Comparison of ENCODE assay signal across 23 mouse cellular contexts in the genomic region with DNA sequence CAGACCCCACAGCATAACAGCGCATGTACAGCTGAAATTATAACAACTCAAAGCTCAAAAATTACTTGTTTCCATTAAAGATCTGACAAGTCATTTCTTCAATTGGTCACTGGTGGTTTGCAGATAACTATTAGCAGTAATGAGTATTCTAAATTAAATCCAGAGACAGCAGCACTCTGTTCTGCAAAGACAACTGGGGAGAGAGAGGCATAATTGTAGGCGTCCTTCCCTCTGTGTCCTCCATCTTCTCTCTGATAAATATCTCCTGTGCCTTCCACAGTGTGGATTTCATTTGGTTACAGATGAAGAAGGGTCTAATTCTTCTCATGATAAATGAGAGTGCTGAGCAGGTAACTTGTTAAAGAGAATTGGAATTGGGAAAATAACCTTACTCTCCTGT. TPM values are rescaled to one million over a fixed set of nuclear protein-coding genes. Genes with fewer than 3 reads are reported as not detected.
DNase-seq lines count a peak whose midpoint lies in the region; ATAC-seq and TF ChIP-seq lines count a peak whose summit lies in the region.
"Had no signal": no experiment of that assay in that cellular context is flagged by ENCODE, and none has a peak within 500 bp of the region (broad histone marks: within the 10 kb centered on the region; RNA-seq: fewer than 3 reads in every experiment).

No protein-coding gene starts in this region.

- WGBS in hindbrain, embryonic 14.5 days, result 69% methylated on average over 2 of the region's 2 CpGs
- WGBS in hindbrain, embryonic 11.5 days, result 85% methylated on average over 2 of the region's 2 CpGs
- 65% methylated on average over 2 of the region's 2 CpGs for WGBS in neural tube, embryonic 13.5 days
- WGBS in hindbrain, postnatal 0 days, result 82% methylated on average over 2 of the region's 2 CpGs

- DNase-seq in hindbrain, embryonic 14.5 days (ENCODE audit: low spot score), result no peak
- DNase-seq in hindbrain, embryonic 11.5 days (ENCODE audit: low spot score), result no peak
- DNase-seq in neural tube, embryonic 10.5 days (ENCODE audit: extremely low spot score, low spot score), result no peak
- peak; percentile 29 for DNase-seq in hindbrain, postnatal 0 days (ENCODE audit: low spot score)
- DNase-seq in adrenal gland, postnatal 25 days, result no peak
- DNase-seq: adrenal gland, adult 8-10 months; adrenal gland, postnatal 36 days; cerebellum, adult 18-20 months; cerebellum, adult 9-10 months; cerebellum, postnatal 14 days; gastrocnemius, postnatal 10 days; gastrocnemius, postnatal 36 days; heart, postnatal 14 days; heart, postnatal 4 days; kidney, adult 2 months had no signal

- peak; percentile 19; the same call in 1 of the 2 replicates for ATAC-seq in hindbrain, embryonic 14.5 days (ENCODE audit: low FRiP score)
- no peak for ATAC-seq in hindbrain, embryonic 11.5 days (ENCODE audit: low FRiP score)
- 0 out of 2 replicates have a peak, but pooled peaks have one; percentile 52 for ATAC-seq in neural tube, embryonic 13.5 days (ENCODE audit: low read depth)
- ATAC-seq in hindbrain, postnatal 0 days, result no peak; the same call in 1 of the 2 replicates
- ATAC-seq: activated CD4-positive, CD25-positive, alpha-beta regulatory T cell, adult 4 months; CD4-positive, CD25-positive, alpha-beta regulatory T cell, adult 4 months; forebrain, embryonic 13.5 days; forebrain, embryonic 16.5 days; intestine, embryonic 16.5 days had no signal

- H3K4me2 ChIP-seq in hindbrain, embryonic 14.5 days (replicated peaks), result no peak overlapping the region
- no peak overlapping the region for H3K4me2 ChIP-seq in hindbrain, embryonic 11.5 days (replicated peaks; ENCODE audit: low read depth, low read length)
- H3K4me2 ChIP-seq in neural tube, embryonic 13.5 days, result no peak overlapping the region
- no peak overlapping the region for H3K4me2 ChIP-seq in hindbrain, postnatal 0 days (ENCODE audit: low read depth, low read length)
- H3K4me2 ChIP-seq: forebrain, embryonic 13.5 days; heart, embryonic 13.5 days had no signal

- H3K27me3 ChIP-seq in hindbrain, embryonic 14.5 days (ENCODE audit: control insufficient read depth, insufficient read depth, low read length), result no peaks in the 10 kb centered on the region
- H3K27me3 ChIP-seq in hindbrain, embryonic 11.5 days (ENCODE audit: control insufficient read depth, insufficient read depth, low read length), result no peaks in the 10 kb centered on the region
- no peaks in the 10 kb centered on the region for H3K27me3 ChIP-seq in neural tube, embryonic 13.5 days
- no peaks in the 10 kb centered on the region for H3K27me3 ChIP-seq in hindbrain, postnatal 0 days (ENCODE audit: insufficient read depth, low read length)
- H3K27me3 ChIP-seq: forebrain, embryonic 13.5 days; heart, embryonic 13.5 days had no signal

- 0 out of 2 replicates have a peak, but pooled peaks cover 10% of the 10 kb centered on the region for H3K36me3 ChIP-seq in hindbrain, embryonic 14.5 days (replicated peaks; ENCODE audit: control insufficient read depth, insufficient read depth)
- H3K36me3 ChIP-seq in hindbrain, embryonic 11.5 days (ENCODE audit: control insufficient read depth, insufficient read depth, low read length), result no peaks in the 10 kb centered on the region
- peaks cover 26% of the 10 kb centered on the region for H3K36me3 ChIP-seq in neural tube, embryonic 13.5 days
- 0 out of 2 replicates have a peak, but pooled peaks cover 6% of the 10 kb centered on the region for H3K36me3 ChIP-seq in hindbrain, postnatal 0 days (ENCODE audit: insufficient read depth, low read length)

- no peak for TF ChIP-seq CTCF in hindbrain, postnatal 0 days (IDR thresholded peaks at IDR 0.05; ENCODE audit: low read depth)

- no peak overlapping the region for H3K4me3 ChIP-seq in hindbrain, embryonic 14.5 days (replicated peaks; ENCODE audit: low read length)
- H3K4me3 ChIP-seq in hindbrain, embryonic 11.5 days (ENCODE audit: low read depth, low read length), result no peak overlapping the region
- no peak overlapping the region for H3K4me3 ChIP-seq in neural tube, embryonic 13.5 days
- no peak overlapping the region for H3K4me3 ChIP-seq in hindbrain, postnatal 0 days (ENCODE audit: low read length)
- H3K4me3 ChIP-seq: forebrain, embryonic 10.5 days; forebrain, embryonic 13.5 days; heart, embryonic 13.5 days had no signal

- no peaks in the 10 kb centered on the region for H3K9me3 ChIP-seq in hindbrain, embryonic 14.5 days (ENCODE audit: control insufficient read depth, low read length)
- no peaks in the 10 kb centered on the region for H3K9me3 ChIP-seq in hindbrain, embryonic 11.5 days (ENCODE audit: control insufficient read depth, low read length)
- H3K9me3 ChIP-seq in neural tube, embryonic 13.5 days, result no peaks in the 10 kb centered on the region
- H3K9me3 ChIP-seq in hindbrain, postnatal 0 days (ENCODE audit: low read length), result no peaks in the 10 kb centered on the region
- H3K9me3 ChIP-seq: forebrain, embryonic 10.5 days; forebrain, embryonic 13.5 days; heart, embryonic 13.5 days had no signal

- H3K4me1 ChIP-seq in hindbrain, embryonic 14.5 days (replicated peaks; ENCODE audit: control insufficient read depth, insufficient read depth, low read length), result peaks cover 4% of the 10 kb centered on the region; the same call in 1 of the 2 replicates
- H3K4me1 ChIP-seq in hindbrain, embryonic 11.5 days (replicated peaks; ENCODE audit: control insufficient read depth, insufficient read depth, low read length), result no peaks in the 10 kb centered on the region
- peaks cover 35% of the 10 kb centered on the region for H3K4me1 ChIP-seq in neural tube, embryonic 13.5 days (replicated peaks)
- H3K4me1 ChIP-seq in hindbrain, postnatal 0 days (ENCODE audit: insufficient read depth, low read length), result peaks cover 5% of the 10 kb centered on the region; the same call in 1 of the 2 replicates
- H3K4me1 ChIP-seq: forebrain, embryonic 10.5 days; forebrain, embryonic 13.5 days; heart, embryonic 13.5 days had no signal

- H3K27ac ChIP-seq in hindbrain, embryonic 14.5 days, result 0 out of 2 replicates have a peak overlapping the region, but pooled peaks have one; percentile 27
- H3K27ac ChIP-seq in hindbrain, embryonic 11.5 days (ENCODE audit: low read depth, low read length), result no peak overlapping the region
- peak overlapping the region; percentile 75 for H3K27ac ChIP-seq in neural tube, embryonic 13.5 days (replicated peaks)
- H3K27ac ChIP-seq in hindbrain, postnatal 0 days, result 0 out of 2 replicates have a peak overlapping the region, but pooled peaks have one; percentile 32
- H3K27ac ChIP-seq: forebrain, embryonic 10.5 days; forebrain, embryonic 13.5 days; heart, embryonic 13.5 days had no signal

- no peak overlapping the region for H3K9ac ChIP-seq in hindbrain, embryonic 14.5 days
- H3K9ac ChIP-seq in hindbrain, embryonic 11.5 days (ENCODE audit: low read depth, low read length), result no peak overlapping the region
- H3K9ac ChIP-seq in neural tube, embryonic 13.5 days, result no peak overlapping the region
- no peak overlapping the region for H3K9ac ChIP-seq in hindbrain, postnatal 0 days (replicated peaks; ENCODE audit: low read length)
- H3K9ac ChIP-seq: forebrain, embryonic 13.5 days; heart, embryonic 13.5 days had no signal

RNA-seq across cellular contexts. Expression of a gene that starts 11.2 kb away (rescaled TPM):
- 11.0 and 13.3 TPM in 2 replicates for polyA plus RNA-seq in hindbrain, embryonic 14.5 days (2014; fragmentation: Nextera tagmentation; extraction: Ambion mirVana)
- 18.6 and 20.2 TPM in 2 replicates for polyA plus RNA-seq in hindbrain, embryonic 11.5 days (2014; fragmentation: Nextera tagmentation; extraction: Ambion mirVana)
- polyA plus RNA-seq in neural tube, embryonic 13.5 days (2015; fragmentation: Nextera tagmentation; extraction: Ambion mirVana), result 9.8 and 10.6 TPM in 2 replicates
- 11.4 and 19.9 TPM in 2 replicates for total RNA-seq in hindbrain, postnatal 0 days (2014; rRNA removed)
- polyA plus RNA-seq in hindbrain, postnatal 0 days (2015; fragmentation: Nextera tagmentation; extraction: Ambion mirVana), result 8.6 and 8.9 TPM in 2 replicates
- 37.2 and 49.8 TPM in 2 replicates for total RNA-seq in adrenal gland, postnatal 25 days (2021)

Comparison
In these comparisons a context has a peak if more than half of its experiments do, and no peak if none do; other contexts are left out.
1. ATAC-seq: peak in hindbrain, embryonic 14.5 days (single experiment) and neural tube, embryonic 13.5 days (single experiment); none in hindbrain, embryonic 11.5 days (single experiment) and hindbrain, postnatal 0 days (single experiment).